Mouse (Mus musculus): Measurements from ENCODE around the gene Bpi.

The Bpi gene

GRCm38 (mm10) chr2:158295700-158296099, 37.8 kb downstream of the Bpi start:
- no peak for DNase-seq (ENCODE audit: low spot score)

- DNase-seq (ENCODE audit: low spot score): no peak
These were observed 41.3 kb downstream of the Bpi start for GRCm38 (mm10) chr2:158299203-158299602.

- DNase-seq (ENCODE audit: low spot score): no peak
These were observed 41.8 kb downstream of the Bpi start for GRCm38 (mm10) chr2:158299731-158300130.

GRCm38 (mm10) chr2:158302807-158303206, 44.9 kb downstream of the Bpi start:
- no peak for DNase-seq (ENCODE audit: low spot score)

GRCm38 (mm10) chr2:158305948-158306695, 48.2 kb downstream of the Bpi start, which contains the start of gene Lbp:
Gene Lbp (plus strand): TSS chr2:158306493.
- DNase-seq (ENCODE audit: low spot score): no peak

GRCm38 (mm10) chr2:158306696-158307049, 48.8 kb downstream of the Bpi start:
- DNase-seq (ENCODE audit: low spot score): no peak

GRCm38 (mm10) chr2:158308276-158308675, 50.4 kb downstream of the Bpi start:
- no peak for DNase-seq (ENCODE audit: low spot score)

GRCm38 (mm10) chr2:158313089-158313488, 55.2 kb downstream of the Bpi start:
- DNase-seq (ENCODE audit: low spot score): no peak

- DNase-seq (ENCODE audit: low spot score): peak; percentile 20
These were observed 58.5 kb downstream of the Bpi start for GRCm38 (mm10) chr2:158316371-158316770.

- DNase-seq (ENCODE audit: low spot score): peak; percentile 37
These were observed 59.1 kb downstream of the Bpi start for GRCm38 (mm10) chr2:158317026-158317425.

- no peak for DNase-seq (ENCODE audit: low spot score)
These were observed 63.7 kb downstream of the Bpi start for GRCm38 (mm10) chr2:158321596-158321995.

GRCm38 (mm10) chr2:158322845-158323244, 65.0 kb downstream of the Bpi start:
- peak; percentile 46 for DNase-seq (ENCODE audit: low spot score)

- no peak for DNase-seq (ENCODE audit: low spot score)
These were observed 66.8 kb downstream of the Bpi start for GRCm38 (mm10) chr2:158324531-158325190.

GRCm38 (mm10) chr2:158325609-158326008, 67.7 kb downstream of the Bpi start:
- no peak for DNase-seq (ENCODE audit: low spot score)

Data from T-cell, adult 2 months (primary cell).